Mouse (Mus musculus): Measurements from ENCODE around the gene Il1rl2. TPM values are rescaled to one million over a fixed set of nuclear protein-coding genes. Genes with fewer than 3 reads are reported as not detected.

Il1rl2 gene
- total RNA-seq, 2 experiments from 2014 or later, result 4.3 to 5.1 TPM

- peak; percentile 69 for DNase-seq
These were observed 55.7 kb downstream of the Il1rl2 start for GRCm38 (mm10) chr1:40380111-40380510.

GRCm38 (mm10) chr1:40380990-40381389 lies 56.6 kb downstream of the Il1rl2 start:
- DNase-seq, result no peak

GRCm38 (mm10) chr1:40382841-40383240 lies 58.4 kb downstream of the Il1rl2 start:
- DNase-seq, result no peak

GRCm38 (mm10) chr1:40384931-40385545 lies 60.6 kb downstream of the Il1rl2 start:
- no peak for DNase-seq

GRCm38 (mm10) chr1:40391374-40391773 lies 67.0 kb downstream of the Il1rl2 start:
- DNase-seq, result no peak

- no peak for DNase-seq
These were observed 68.1 kb downstream of the Il1rl2 start for GRCm38 (mm10) chr1:40392535-40392934.

- DNase-seq, result no peak
These were observed 68.8 kb downstream of the Il1rl2 start for GRCm38 (mm10) chr1:40393214-40393613.

- no peak for DNase-seq
These were observed 75.2 kb downstream of the Il1rl2 start for GRCm38 (mm10) chr1:40399639-40400038.

GRCm38 (mm10) chr1:40404682-40405081 lies 80.3 kb downstream of the Il1rl2 start:
- no peak for DNase-seq

GRCm38 (mm10) chr1:40409882-40410281 lies 85.5 kb downstream of the Il1rl2 start:
- no peak for DNase-seq

GRCm38 (mm10) chr1:40413039-40413438 lies 88.6 kb downstream of the Il1rl2 start:
- no peak for DNase-seq

GRCm38 (mm10) chr1:40414276-40414675 lies 89.9 kb downstream of the Il1rl2 start:
- no peak for DNase-seq

- DNase-seq, result no peak
These were observed 90.7 kb downstream of the Il1rl2 start for GRCm38 (mm10) chr1:40414863-40415656.

- no peak for DNase-seq
These were observed 92.6 kb downstream of the Il1rl2 start for GRCm38 (mm10) chr1:40417034-40417433.

Other genes starting within 250 kb of the Il1rl2 start
- gene Il1r1, start 99.5 kb upstream of the Il1rl2 start, total RNA-seq (2021), result 1 to 10 TPM; 8.4 to 9.0 TPM
- 1 to 10 TPM in 1 of 2 experiments, under 1 TPM in 1; 0.91 to 1.4 TPM for gene Il1rl1, start 105.0 kb downstream of the Il1rl2 start, total RNA-seq (2021)
- gene Il18r1, start 140.9 kb downstream of the Il1rl2 start, total RNA-seq (2021), result under 1 TPM; 0.79 to 0.81 TPM
- gene Il18rap, start 190.8 kb downstream of the Il1rl2 start, total RNA-seq (2021), result under 1 TPM; 0.57 to 0.94 TPM